Mouse (Mus musculus) kidney, postnatal 0 days (tissue): ENCODE data around the gene Foxp2. TPM values are rescaled to one million over a fixed set of nuclear protein-coding genes. Genes with fewer than 3 reads are reported as not detected.

Source experiments
- ATAC-seq: fragments of 200-750 bp; cut with Nextera tagmentation; replicated peaks from 2 replicates; pipeline ENCODE4 v1.8.0; 2017; ENCODE audit warnings: low read depth, moderate number of reproducible peaks, moderate TSS enrichment, moderate library complexity; ENCODE audit not compliant: low FRiP score
- DNase-seq: peaks from one replicate; pipeline ENCODE4 v3.0.0-alpha.2; 2016; ENCODE audit warnings: low spot score
- H3K27ac ChIP-seq: fragments of 300-500 bp; sonication (generic); 2 replicates; pipeline ENCODE4 v1.5.1; 2014; ENCODE audit warnings: mild to moderate bottlenecking
- H3K27me3 ChIP-seq: fragments of 300-500 bp; sonication (generic); 2 replicates; pipeline ENCODE4 v1.6.1; 2014; ENCODE audit warnings: low read length, mixed read lengths; ENCODE audit not compliant: insufficient read depth
- H3K36me3 ChIP-seq: fragments of 300-500 bp; sonication (generic); 2 replicates; pipeline ENCODE4 v1.6.1; 2014; ENCODE audit warnings: low read length, mixed read lengths; ENCODE audit not compliant: insufficient read depth
- H3K4me1 ChIP-seq: fragments of 300-500 bp; sonication (generic); replicated peaks from 2 replicates; pipeline ENCODE4 v1.6.1; 2014; ENCODE audit warnings: antibody characterized with exemption, low read length, mixed read lengths; ENCODE audit not compliant: insufficient read depth
- H3K4me2 ChIP-seq: fragments of 300-500 bp; sonication (generic); 2 replicates; pipeline ENCODE4 v1.6.1; 2014; ENCODE audit warnings: mild to moderate bottlenecking, low read length, moderate library complexity, mixed read lengths
- H3K4me3 ChIP-seq: fragments of 300-500 bp; sonication (generic); replicated peaks from 2 replicates; pipeline ENCODE4 v1.5.1; 2014; ENCODE audit warnings: low read depth, low read length
- H3K9ac ChIP-seq: fragments of 300-500 bp; sonication (generic); 2 replicates; pipeline ENCODE4 v1.6.1; 2014; ENCODE audit warnings: low read depth, low read length
- H3K9me3 ChIP-seq: fragments of 300-500 bp; sonication (generic); replicated peaks from 2 replicates; pipeline ENCODE4 v1.6.1; 2016; ENCODE audit warnings: low read length, inconsistent platforms, mixed read lengths
- CTCF ChIP-seq: IDR thresholded peaks from 2 replicates; pipeline ENCODE4 v1.5.1; 2016; ENCODE audit warnings: antibody characterized with exemption, low read depth, mild to moderate bottlenecking, moderate library complexity
- WGBS: fragments of 180-500 bp; shearing (Covaris S2); extraction: QIAGEN DNeasy Blood & Tissue Kit; methylation state at CpG from one replicate; pipeline ENCODE4 v1.1.7; 2014; 5-methylcytosine and 5-hydroxymethylcytosine counted together
- polyA plus RNA-seq: library from polyadenylated mRNA; unstranded; fragments of >200 nt; fragmentation: Nextera tagmentation; extraction: Ambion mirVana; gene quantifications from 2 replicates; pipeline ENCODE4 v1.2.1, GENCODE M21; 2015

Gene Foxp2
- polyA plus RNA-seq, 1 experiment from 2014 or later = 2.5 TPM

GRCm38 (mm10) chr6:15063246-15063645 is 162.1 kb downstream of the Foxp2 start:
- no peak for TF ChIP-seq CTCF
- Histone ChIP-seq H3K4me3 (no peak overlapping the region), H3K27me3 (no peaks in the 10 kb centered on the region), H3K4me1 (no peaks in the 10 kb centered on the region), H3K36me3 (no peaks in the 10 kb centered on the region), H3K27ac (no peak overlapping the region), H3K9me3 (no peaks in the 10 kb centered on the region), H3K9ac (no peak overlapping the region), H3K4me2 (no peak overlapping the region)
- DNase-seq (no peak), ATAC-seq (no peak)
- 75% methylated on average over 1 of the region's 1 CpGs for WGBS

DNA sequence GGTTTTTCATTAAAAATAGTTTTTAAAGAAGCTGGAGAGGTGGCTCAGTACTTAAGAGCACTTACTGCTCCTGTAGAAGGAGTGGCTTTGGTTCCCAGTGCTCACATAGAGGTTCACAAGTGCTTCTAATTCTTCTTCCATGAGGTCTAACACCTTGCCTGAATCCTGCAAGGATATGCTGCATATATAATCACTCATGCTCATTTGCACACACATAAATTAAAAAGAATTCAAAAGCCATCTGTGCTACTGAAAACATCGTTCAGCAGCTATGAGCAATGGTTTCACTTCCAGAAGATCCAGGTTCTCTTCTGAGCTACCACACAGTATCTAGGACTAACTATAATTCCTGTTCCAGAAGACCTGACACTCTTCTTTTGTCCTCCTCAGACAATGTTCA is 200.4 kb downstream of the Foxp2 start:
- H3K9me3 ChIP-seq = no peaks in the 10 kb centered on the region
- no peak for TF ChIP-seq CTCF
- no peaks in the 10 kb centered on the region for H3K36me3 ChIP-seq
- no peak overlapping the region for H3K4me3 ChIP-seq
- H3K27ac ChIP-seq = no peak overlapping the region
- no peak overlapping the region for H3K4me2 ChIP-seq
- no peaks in the 10 kb centered on the region for H3K27me3 ChIP-seq
- 76% methylated on average over 1 of the region's 1 CpGs for WGBS
- no peak for ATAC-seq
- H3K9ac ChIP-seq = no peak overlapping the region
- DNase-seq = no peak
- H3K4me1 ChIP-seq = no peaks in the 10 kb centered on the region

GRCm38 (mm10) chr6:15120916-15121315 is 219.8 kb downstream of the Foxp2 start:
- H3K4me1 ChIP-seq = no peaks in the 10 kb centered on the region
- peak; percentile 33; the same call in 1 of the 2 replicates for TF ChIP-seq CTCF
- H3K27me3 ChIP-seq = no peaks in the 10 kb centered on the region
- H3K4me2 ChIP-seq = no peak overlapping the region
- no peak overlapping the region for H3K9ac ChIP-seq
- DNase-seq = peak; percentile 7
- no peaks in the 10 kb centered on the region for H3K36me3 ChIP-seq
- 73% methylated on average over 5 of the region's 5 CpGs for WGBS
- H3K9me3 ChIP-seq = no peaks in the 10 kb centered on the region
- H3K4me3 ChIP-seq = no peak overlapping the region
- H3K27ac ChIP-seq = no peak overlapping the region
- ATAC-seq = no peak

- Histone ChIP-seq H3K4me2 (no peak overlapping the region), H3K36me3 (no peaks in the 10 kb centered on the region), H3K27me3 (no peaks in the 10 kb centered on the region), H3K4me3 (no peak overlapping the region), H3K9ac (no peak overlapping the region), H3K4me1 (no peaks in the 10 kb centered on the region), H3K9me3 (no peaks in the 10 kb centered on the region), H3K27ac (no peak overlapping the region)
- TF ChIP-seq CTCF = no peak
- DNase-seq (no peak), ATAC-seq (no peak)
These were observed 220.2 kb downstream of the Foxp2 start for GRCm38 (mm10) chr6:15121339-15121738.

GRCm38 (mm10) chr6:15130142-15130541 is 229.0 kb downstream of the Foxp2 start:
- TF ChIP-seq CTCF = no peak
- no peaks in the 10 kb centered on the region for H3K9me3 ChIP-seq
- no peak overlapping the region for H3K4me3 ChIP-seq
- no peak overlapping the region for H3K4me2 ChIP-seq
- no peak overlapping the region for H3K27ac ChIP-seq
- no peak overlapping the region for H3K9ac ChIP-seq
- ATAC-seq (no peak), DNase-seq (no peak)
- WGBS = 77% methylated on average over 2 of the region's 2 CpGs
- H3K27me3 ChIP-seq = no peaks in the 10 kb centered on the region
- no peaks in the 10 kb centered on the region for H3K4me1 ChIP-seq
- no peaks in the 10 kb centered on the region for H3K36me3 ChIP-seq

- H3K36me3 ChIP-seq = no peaks in the 10 kb centered on the region
- no peak for DNase-seq
- H3K4me1 ChIP-seq = no peaks in the 10 kb centered on the region
- WGBS = 94% methylated on average over 1 of the region's 1 CpGs
- no peak overlapping the region for H3K9ac ChIP-seq
- no peak overlapping the region for H3K4me2 ChIP-seq
- H3K27me3 ChIP-seq = no peaks in the 10 kb centered on the region
- H3K27ac ChIP-seq = no peak overlapping the region
- no peak for ATAC-seq
- no peak overlapping the region for H3K4me3 ChIP-seq
- TF ChIP-seq CTCF = no peak
- H3K9me3 ChIP-seq = no peaks in the 10 kb centered on the region
These were observed 240.9 kb downstream of the Foxp2 start for GRCm38 (mm10) chr6:15142094-15142493.

DNA sequence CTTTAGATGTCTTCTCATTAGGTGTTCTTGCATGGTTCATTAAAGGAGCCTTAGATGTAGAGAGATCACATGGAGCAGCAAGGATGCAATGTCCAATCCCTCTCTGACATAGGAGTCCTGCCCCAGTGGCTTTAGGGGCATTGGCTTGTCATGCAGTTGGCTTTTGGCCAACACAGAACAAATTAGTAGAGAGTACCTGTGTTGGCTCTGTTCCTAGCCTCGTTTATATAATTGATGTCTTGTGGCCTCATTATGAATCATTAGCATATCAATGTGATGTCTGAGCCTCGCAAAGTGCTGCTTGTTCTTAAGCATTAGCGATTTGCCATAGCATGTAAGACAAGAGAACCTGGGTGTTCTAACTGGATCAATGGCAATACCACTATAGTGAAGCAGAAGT is 250.5 kb downstream of the Foxp2 start:
- Histone ChIP-seq H3K36me3 (no peaks in the 10 kb centered on the region), H3K4me2 (no peak overlapping the region), H3K4me3 (no peak overlapping the region), H3K27me3 (no peaks in the 10 kb centered on the region), H3K4me1 (no peaks in the 10 kb centered on the region), H3K9me3 (no peaks in the 10 kb centered on the region), H3K9ac (no peak overlapping the region), H3K27ac (no peak overlapping the region)
- DNase-seq (no peak), ATAC-seq (no peak)
- no peak for TF ChIP-seq CTCF
- WGBS = 61% methylated on average over 3 of the region's 3 CpGs
